Mouse (Mus musculus) small intestine, adult 2 months (tissue): ENCODE data around the gene Ncor1.

Experiments used
- CTCF ChIP-seq: fragments of 200-500 bp; IDR thresholded peaks from 2 replicates; pipeline ENCODE4 v1.5.1; 2012; ENCODE audit warnings: low read depth, mild to moderate bottlenecking, control low read depth, inconsistent platforms, low read length, moderate library complexity, mixed read lengths; ENCODE audit not compliant: insufficient replicate concordance, insufficient read length; ENCODE audit errors: extremely low read depth
- POLR2A ChIP-seq: fragments of 200-500 bp; IDR thresholded peaks from 2 replicates; pipeline ENCODE4 v1.6.1; 2012; ENCODE audit warnings: low read depth, mild to moderate bottlenecking, control low read depth, inconsistent platforms, low read length, moderate library complexity

DNA sequence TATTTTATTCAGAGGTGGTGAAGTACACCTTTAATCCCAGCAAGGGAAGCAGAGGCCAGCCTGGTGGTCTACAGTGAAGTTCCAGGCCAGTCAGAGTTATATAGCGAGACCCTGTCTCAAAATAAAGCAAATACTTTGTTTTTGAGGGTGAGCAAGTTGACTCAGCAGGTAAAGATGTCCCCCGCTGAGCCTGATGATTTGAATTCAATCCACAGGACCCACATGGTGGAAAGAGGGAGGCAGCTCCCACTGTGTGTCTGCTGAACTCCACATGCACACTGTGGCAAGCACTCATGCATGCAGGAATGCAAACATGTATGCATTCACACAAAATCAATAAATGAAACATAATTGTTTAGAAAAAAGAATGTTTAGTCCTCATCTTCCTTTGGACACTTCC is 40.5 kb upstream of the Ncor1 start:
- no peak for TF ChIP-seq CTCF
- no peak for TF ChIP-seq POLR2A
